Mouse (Mus musculus): ENCODE measurements around the gene Slc7a7. TPM values are rescaled to one million over a fixed set of nuclear protein-coding genes. Genes with fewer than 3 reads are reported as not detected.
A peak's percentile ranks its signal among the peaks of the same experiment; 100 is the strongest.

The Slc7a7 gene
- 1 to 10 TPM; 1.5 to 2.5 TPM for total RNA-seq (2021)
- long read RNA-seq, experiment 1, result 0 reads
- long read RNA-seq, experiment 2, partial matches to known transcripts, result 0 of 3 reads
- long read RNA-seq, experiment 2, other reads (novel, unspliced or antisense), result 2 of 3 reads

GRCm38 (mm10) chr14:54417623-54418081 is at the start of gene Slc7a7:
TSS of gene Slc7a7 (minus strand) at chr14:54417780.
- intact Hi-C loops (cut with DNase I), result loop anchor here (10.0 kb wide), 1 partner anchor 353 kb away; no protein-coding TSS in a partner anchor

DNA sequence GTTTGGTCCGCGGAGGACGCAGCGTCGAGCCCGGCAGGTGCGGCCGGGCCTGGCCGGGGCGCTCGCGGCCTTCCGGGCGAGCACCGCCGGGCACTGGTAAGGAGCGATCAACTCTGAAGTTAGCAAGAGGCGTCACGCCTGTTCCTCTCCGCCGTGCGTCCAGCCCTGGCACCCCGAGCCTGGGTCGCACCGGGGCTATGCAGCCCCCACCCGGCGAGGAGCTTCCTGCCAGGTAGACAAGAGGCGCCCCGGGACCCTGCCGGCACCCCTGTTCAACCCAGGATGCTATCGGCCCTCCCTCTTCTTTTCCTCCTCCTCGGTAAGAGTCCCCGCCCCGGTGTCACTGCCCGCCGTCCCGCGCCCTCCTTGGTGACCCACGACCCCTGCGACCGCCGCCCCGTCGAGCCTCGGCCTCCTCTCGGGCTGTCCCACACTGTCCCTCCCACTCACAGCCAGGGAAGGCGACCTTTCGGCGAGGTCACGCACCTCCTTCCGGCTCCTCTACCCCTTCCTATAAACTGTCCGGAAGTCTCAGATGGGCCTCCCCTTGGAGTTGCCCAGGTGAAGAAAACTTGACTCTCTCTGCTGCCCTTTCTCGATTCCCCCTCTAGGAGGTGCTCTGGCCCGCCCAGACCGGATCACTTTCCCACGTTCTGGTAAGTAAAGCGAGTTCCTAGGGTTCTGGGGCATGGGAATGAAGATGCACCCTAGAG is 46.9 kb upstream of the Slc7a7 start:
- intact Hi-C loops (cut with DNase I), result no loop called here
- DNase-seq (ENCODE audit: low spot score in 2 of 2), result no peak

More at GRCm38 (mm10) chr14:54417623-54418081, at the start of gene Slc7a7:
- DNase-seq (ENCODE audit: low spot score in 2 of 2), result no peak

- intact Hi-C loops (cut with DNase I), result no loop called here
- DNase-seq (ENCODE audit: low spot score in 2 of 2), result peak; percentile 61 to 81
These were observed 46.3 kb upstream of the Slc7a7 start, which contains the start of gene Lrp10 for GRCm38 (mm10) chr14:54463959-54464292. TSS of gene Lrp10 (plus strand) at chr14:54464137.

DNA sequence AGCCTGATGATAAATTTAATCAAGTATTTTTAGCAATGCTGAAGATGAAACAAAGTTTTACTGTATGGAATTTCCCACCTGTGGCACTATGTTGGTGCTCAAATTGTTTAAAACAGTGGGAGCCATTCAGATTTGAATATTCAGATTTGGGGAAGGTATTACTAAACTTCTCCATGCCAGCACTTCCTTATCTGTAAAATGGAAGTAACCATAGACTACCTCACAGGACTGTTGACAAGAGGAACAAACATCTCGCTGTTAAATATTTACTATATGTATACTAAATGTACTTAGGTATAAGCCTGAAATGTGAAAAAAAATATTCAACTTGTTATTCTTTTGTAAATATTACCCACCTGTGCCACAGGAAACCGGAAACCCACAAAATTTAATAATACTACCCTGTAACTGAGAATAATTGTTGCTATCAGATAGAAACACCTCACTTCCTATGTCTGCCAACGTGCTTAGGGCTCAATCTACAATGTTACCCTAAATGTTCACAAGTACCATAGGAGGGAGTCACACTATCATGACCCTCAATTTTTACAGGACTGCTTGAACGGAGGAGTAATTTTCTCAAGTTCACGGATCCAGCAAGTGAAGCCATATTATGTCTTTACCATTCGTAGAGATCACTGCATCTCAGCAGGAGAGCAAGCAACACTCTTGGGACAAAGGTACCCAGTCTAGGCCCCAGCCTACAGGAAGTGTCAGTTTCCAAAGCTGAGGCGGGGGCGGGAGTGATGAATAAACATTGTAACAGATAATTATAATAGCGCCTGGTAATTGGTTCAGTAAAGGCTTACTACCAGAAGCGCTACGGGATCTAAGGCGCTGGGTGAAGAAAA is 45.8 kb upstream of the Slc7a7 start:
- intact Hi-C loops (cut with DNase I), result no loop called here
- no peak for DNase-seq (ENCODE audit: low spot score in 2 of 2)

- no peak for DNase-seq (ENCODE audit: low spot score in 2 of 2)
- intact Hi-C loops (cut with DNase I), result no loop called here
These were observed 44.6 kb upstream of the Slc7a7 start for GRCm38 (mm10) chr14:54462146-54462545.

GRCm38 (mm10) chr14:54457907-54458569 is 40.5 kb upstream of the Slc7a7 start:
- intact Hi-C loops (cut with DNase I), result no loop called here
- DNase-seq (ENCODE audit: low spot score in 2 of 2), result no peak

GRCm38 (mm10) chr14:54454669-54455528 is 37.3 kb upstream of the Slc7a7 start:
- DNase-seq (ENCODE audit: low spot score in 2 of 2), result no peak
- intact Hi-C loops (cut with DNase I), result no loop called here

DNA sequence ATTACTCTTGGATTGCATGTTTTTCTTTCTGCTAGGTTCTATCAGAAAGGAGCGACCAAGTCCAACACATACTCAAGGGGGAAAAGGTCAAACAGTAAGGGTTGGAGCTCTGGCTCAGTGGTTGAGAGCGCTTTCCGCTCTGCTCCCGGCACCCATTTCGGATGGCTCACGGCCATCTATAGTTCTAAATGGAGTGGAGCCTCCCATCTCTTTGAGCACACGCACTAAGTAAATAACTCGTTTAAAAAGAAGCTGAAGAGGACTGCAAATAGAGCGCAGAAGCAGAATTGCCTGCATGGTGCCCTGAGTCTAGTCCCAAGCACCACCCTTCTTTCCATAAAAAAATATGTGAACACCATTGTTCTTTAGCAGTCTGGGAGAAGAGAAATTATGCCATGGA is 36.0 kb upstream of the Slc7a7 start:
- intact Hi-C loops (cut with DNase I), result no loop called here
- DNase-seq (ENCODE audit: low spot score in 2 of 2), result no peak

DNA sequence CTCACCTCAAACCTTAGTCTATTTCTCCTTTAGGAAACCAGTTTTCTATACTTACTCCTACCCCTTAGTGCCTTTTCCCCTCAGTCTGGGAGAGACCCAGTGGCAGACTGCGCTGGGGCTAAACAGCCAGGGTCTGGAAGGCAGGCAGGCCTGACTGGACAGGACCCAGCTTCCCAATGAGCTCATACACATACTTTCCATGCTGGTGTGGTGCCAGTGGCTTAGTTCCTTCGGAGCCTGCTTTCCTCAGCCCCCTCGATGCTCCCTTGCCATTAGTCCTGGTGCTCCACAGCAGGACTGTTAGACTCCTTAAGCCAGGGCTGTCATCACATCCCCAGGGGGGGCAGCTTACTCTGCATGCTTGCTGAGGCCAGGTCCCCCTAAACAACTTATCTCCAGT is 27.9 kb upstream of the Slc7a7 start:
- no peak for DNase-seq (ENCODE audit: low spot score in 2 of 2)
- intact Hi-C loops (cut with DNase I), result no loop called here

DNA sequence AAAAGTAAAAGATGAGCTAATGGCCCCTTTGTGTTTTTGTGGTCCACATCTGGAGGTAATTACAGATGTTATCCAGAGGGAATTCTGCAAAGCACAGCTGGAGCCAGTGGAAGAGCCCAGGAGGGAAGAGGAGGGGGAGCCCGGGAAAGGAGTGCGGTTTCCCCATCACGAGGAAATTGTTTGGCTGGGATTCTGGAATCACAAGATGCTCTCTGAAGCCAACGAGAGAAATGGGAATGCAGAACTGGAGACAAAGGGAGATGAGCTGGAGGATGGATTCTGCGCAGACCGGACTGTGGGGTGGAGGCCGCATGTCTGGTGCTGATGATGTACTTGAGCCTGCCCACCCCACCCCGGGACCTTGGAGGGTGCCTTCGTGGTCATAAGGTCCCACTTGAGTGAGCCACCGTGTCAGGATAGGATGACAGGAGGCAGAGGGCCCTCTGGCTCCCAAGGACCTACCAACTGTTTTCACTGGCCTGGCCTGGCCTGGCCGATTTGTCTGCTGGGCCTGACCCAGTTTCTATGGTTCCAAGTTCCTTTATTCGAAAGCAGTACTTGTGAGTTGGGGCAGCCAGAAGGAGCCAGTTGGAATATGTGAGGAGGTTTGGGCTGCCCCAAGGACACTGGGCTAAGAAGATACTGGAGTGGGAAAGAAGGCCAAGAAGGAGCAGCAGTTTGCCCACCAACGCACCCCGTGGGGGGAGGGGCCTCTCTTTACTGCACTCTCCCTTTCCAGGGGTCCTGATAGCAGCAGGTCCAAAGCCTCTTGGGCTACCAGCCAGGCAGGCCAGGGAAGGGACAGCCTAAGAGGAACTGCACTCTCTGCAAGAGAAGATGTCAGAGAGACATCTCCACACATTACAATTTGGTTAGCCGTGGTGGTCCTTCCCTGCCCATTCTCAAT is 26.4 kb upstream of the Slc7a7 start:
- no peak for DNase-seq (ENCODE audit: low spot score in 2 of 2)
- intact Hi-C loops (cut with DNase I), result no loop called here

- peak in 1 of 2 experiments; percentile 13 for DNase-seq (ENCODE audit: low spot score in 2 of 2)
- intact Hi-C loops (cut with DNase I), result no loop called here
These were observed 25.6 kb upstream of the Slc7a7 start for GRCm38 (mm10) chr14:54443196-54443595.

GRCm38 (mm10) chr14:54442548-54442947 is 25.0 kb upstream of the Slc7a7 start:
- intact Hi-C loops (cut with DNase I), result no loop called here
- DNase-seq (ENCODE audit: low spot score in 2 of 2), result no peak

- intact Hi-C loops (cut with DNase I), result no loop called here
- DNase-seq (ENCODE audit: low spot score in 2 of 2), result no peak
These were observed 23.8 kb upstream of the Slc7a7 start for GRCm38 (mm10) chr14:54441365-54441764.

DNA sequence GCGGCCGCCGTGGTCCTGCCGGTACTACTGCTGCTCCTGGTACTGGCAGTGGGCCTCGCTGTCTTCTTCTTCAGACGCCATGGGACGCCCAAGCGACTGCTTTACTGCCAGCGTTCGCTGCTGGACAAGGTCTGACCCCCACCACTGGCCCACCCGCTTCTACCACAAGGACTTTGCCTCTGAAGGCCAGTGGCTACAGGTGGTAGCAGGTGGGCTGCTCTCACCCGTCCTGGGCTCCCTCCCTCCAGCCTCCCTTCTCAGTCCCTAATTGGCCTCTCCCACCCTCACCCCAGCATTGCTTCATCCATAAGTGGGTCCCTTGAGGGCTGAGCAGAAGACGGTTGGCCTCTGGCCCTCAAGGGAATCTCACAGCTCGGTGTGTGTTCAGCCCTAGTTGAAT is 23.0 kb upstream of the Slc7a7 start:
- DNase-seq (ENCODE audit: low spot score in 2 of 2), result no peak
- intact Hi-C loops (cut with DNase I), result no loop called here

- intact Hi-C loops (cut with DNase I), result no loop called here
- DNase-seq (ENCODE audit: low spot score in 2 of 2), result no peak
These were observed 22.0 kb upstream of the Slc7a7 start for GRCm38 (mm10) chr14:54439610-54440009.

DNA sequence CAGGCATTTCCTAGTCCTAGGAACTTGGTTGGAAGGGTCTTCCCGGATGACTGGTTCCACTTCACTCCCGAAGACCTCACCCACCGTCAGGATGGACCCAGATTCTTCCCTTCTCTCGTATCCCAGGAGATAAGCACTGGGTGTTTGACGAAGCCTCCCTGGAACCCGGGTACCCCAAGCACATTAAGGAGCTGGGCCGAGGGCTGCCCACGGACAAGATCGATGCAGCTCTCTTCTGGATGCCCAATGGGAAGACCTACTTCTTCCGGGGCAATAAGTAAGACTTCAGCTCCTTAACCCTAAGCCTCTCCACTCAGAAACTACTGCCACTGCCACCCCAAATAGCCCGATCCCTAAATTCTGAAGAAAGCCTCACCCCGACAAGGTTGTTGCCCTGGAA is 21.6 kb upstream of the Slc7a7 start:
- no peak for DNase-seq (ENCODE audit: low spot score in 2 of 2)
- intact Hi-C loops (cut with DNase I), result no loop called here

DNA sequence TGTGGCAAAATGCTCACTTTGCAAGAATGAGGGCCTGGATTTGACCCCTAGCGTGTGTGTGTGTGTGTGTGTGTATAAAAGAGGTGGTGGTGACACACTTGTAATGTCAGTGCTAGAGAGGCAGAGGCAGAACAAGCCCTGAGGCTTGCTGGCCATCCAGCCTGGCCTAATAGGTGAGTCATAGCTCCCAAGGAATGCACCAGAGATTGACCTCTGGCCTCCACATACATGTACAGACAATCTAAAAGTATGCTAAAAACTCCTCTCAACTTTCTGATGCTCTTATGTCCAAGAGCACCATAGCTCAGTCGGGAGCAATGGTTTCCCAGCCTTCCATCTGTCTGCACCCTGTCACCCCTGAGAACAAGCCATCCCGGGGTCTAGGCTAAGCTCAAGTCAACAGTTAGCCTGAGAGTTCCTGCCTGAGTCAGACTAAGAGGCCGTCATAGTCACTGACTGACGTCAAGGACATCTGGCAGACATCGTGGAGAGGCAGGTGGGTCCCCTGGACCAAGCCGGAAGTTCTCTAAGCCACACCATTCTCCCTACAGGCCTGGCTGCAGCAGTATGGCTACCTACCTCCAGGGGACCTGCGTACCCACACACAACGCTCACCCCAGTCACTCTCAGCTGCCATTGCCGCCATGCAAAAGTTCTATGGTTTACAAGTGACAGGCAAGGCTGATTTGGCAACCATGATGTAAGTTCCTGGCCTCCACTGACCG is 17.8 kb upstream of the Slc7a7 start:
- intact Hi-C loops (cut with DNase I), result no loop called here
- no peak for DNase-seq (ENCODE audit: low spot score in 2 of 2)
